Mouse (Mus musculus): ENCODE measurements around the gene Greb1. TPM values are rescaled to one million over a fixed set of nuclear protein-coding genes. Genes with fewer than 3 reads are reported as not detected.
A peak's percentile ranks its signal among the peaks of the same experiment; 100 is the strongest.

Greb1 gene
- total RNA-seq, 2 experiments from 2014 or later: 19.3 to 37.1 TPM

DNA sequence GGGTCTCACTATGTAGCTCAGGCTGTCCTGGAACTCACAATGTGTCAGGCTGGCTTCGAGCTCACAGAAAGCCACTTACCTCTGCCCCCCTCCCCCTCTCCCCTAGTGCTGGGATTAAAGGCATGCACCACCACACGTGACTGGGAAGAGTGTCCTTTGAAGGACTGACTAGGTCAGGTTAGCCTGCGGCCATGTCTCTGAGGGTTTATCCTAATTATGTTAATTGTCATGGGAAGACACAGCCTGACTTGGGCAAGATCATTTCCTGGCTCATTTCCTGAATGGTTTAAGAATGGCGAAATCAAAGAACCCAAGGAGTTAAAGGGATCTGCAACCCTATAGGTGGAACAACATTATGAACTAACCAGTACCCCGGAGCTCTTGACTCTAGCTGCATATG is 105.9 kb downstream of the Greb1 start:
- DNase-seq: no peak

DNA sequence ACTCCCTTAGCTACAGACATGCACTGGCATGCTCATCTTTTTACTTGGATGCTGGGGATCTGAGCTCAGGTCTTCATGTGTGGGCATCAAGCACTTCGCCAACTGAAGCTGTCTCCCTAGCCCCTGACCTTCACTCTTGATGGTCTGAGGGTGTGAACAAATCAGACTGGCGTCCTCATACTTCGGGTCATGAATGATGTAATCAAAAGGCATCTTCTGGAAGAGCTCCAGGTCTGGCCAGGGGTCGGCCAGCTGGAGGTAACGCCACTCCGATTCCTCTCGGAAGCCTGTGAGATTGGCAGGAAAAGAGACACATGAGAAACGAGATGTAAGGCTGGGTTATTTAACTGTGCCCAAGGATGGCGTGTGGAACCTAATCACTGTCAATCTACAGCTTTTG is 110.1 kb downstream of the Greb1 start:
- DNase-seq: peak; percentile 21

DNA sequence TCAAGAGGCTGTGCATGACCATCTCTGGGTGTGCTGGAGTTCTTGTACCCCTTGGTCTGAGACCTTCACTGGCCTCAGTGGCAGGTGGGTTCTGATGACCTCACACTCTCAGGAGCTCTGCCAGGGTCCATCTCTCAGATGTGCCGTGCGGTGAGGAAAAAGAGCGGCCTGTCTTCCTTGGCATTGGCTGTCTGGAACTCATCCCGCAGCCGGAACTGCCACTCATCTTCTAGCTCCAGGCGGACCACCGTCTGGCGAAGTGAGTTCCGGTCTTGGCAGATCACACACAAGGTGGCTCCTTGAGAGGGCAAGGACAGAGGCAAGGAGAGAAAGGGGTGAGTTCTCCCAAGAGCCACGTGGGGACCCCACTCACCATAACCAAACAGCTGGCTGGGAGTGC is 128.4 kb downstream of the Greb1 start:
- no peak for DNase-seq

DNA sequence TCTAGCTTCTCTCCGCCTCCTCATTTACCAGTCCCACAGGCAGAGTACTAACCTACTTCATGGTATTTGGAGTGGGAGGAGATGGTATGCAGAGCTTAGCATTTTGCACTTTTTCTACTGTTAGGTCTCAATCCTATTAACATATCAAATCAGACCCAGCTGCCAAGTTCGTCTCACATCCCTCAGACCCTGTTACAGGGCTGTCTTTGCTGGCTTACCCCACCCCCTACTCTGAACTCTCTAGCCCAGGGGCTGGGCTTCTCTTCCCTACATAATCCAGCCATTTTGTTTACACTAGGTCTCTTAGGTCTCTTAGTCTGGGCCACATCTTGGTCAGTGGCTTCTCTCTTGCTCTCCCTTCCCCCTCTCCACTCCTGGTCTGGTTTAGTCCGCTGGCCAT is 131.5 kb downstream of the Greb1 start:
- DNase-seq: no peak

DNA sequence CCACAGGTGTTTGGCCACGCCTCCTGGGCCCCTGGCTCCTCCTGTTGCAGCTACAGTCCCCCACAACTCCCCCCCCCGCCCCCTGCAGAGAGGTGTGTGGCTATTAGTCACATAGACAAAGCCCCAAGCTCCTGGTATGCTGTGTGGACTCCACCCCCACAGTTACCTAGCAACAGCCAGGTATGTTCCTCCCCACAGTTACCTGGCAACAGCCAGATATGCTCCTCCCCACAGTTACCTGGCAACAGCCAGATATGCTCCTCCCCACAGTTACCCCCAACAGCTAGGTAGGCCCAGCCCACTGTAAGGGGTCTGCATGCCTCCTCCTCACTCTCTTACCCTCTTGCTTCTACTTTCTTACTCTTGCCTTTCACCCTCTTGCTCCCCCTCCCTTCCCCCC is 135.7 kb downstream of the Greb1 start:
- no peak for DNase-seq

DNA sequence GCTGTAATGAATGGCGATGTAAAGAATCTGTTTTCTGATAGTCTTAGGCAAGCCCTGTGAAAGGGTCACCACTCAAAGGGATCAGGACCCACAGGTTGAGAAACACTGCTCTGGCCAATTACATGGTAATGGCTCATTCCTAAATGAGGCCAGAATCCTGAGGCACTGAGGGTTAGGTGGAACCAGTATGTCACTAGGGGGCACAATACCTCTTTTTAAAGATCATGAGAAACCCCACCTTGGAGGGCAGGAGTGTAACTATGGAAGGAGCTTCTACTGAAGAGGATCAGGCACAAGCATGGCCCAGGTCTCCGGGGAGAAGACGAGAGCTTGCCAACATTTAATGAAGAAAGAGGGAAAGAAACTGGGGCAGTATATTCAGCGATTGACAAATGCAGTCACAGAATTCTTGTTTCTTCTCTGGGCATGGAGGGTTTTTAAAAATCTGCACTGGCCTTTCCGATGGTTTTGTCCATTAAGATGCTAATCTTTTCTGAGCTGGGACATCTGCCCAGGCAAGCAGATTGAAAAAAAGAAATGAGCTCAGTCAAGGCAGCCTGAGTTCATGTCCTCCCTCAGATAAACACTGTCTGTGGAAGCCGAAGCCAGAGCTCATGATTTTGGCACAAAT is 137.6 kb downstream of the Greb1 start:
- peak; percentile 38 for DNase-seq

DNA sequence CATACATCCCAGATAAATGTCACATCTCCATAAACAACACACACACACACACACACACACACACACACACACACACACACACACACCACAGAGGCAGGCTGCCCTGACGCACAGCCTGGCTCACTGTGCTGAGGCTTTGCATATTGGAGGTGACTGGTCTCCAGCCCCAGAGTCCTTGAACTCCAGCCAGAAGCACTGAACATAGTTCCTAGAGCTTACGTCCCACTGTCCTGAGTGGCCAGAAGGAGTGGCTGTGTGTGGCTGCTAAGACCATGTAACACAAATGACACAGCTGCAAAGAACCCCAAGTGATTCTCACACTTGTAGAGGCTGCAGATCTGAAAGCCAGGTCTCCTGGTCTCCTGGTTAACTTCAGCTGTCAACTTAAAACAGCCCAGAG is 138.8 kb downstream of the Greb1 start:
- peak; percentile 64 for DNase-seq

DNA sequence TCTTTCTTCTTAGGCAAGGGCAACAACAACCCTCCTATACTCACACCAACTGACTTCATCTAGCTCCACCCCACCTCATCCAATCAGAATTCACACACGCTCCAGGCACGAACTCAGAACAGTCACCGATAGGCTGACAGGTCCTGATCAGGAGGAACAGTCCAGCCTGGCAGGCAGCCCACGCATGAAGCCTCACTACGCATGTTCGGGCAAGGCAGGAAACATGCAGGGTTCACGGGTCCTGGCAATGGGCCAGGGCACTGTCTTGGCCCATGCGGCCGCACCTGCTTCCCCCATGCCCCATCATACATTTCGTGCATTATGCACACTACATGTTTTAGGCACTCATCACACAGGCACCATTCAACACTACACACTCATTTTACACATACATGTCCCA is 139.2 kb downstream of the Greb1 start:
- no peak for DNase-seq

DNA sequence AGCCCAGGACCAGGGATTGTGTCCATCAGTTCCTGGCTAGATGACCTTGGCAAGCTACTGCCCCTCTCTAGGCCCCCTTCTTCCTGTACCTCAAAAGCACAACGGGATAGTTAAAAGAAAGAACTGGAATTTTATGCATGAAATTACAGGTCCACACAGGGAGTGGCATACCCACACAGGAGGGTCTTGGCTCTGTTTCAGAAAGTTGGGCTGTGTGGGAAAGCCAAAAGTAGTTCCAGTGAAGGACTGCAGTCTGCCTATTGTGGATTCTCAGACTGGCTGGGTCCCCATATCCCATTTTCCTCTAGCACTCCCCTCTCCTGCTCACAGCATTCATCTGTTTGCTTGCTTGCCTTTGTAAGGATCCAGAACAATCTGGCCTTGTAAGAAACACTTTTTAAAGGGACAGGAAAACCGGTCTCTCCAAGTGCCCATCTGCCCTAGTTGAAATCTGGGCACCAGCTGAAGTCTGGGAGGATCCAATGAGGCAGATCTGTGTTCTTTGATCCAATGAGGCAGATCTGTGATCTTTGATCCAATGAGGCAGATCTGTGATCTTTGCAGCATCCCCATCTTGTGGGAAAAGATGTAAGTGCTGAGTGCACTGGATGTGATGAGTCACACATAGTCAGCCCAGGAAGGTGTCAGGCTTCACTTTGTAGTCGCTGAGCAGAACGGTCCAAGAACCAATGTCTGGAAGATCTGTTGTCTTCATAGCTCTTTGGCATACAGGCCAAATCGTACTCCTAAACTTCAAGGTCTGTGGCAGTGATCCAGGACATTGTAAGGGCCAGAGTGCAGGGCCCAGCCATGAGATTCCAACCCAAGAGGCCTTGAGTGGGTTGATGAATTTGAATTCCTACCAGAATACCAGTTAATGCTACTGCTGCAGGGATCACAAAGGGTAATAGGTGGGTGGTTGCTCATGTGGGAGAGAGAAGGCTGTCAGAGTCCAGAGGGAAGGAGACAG is 143.5 kb downstream of the Greb1 start:
- DNase-seq: peak; percentile 29

DNA sequence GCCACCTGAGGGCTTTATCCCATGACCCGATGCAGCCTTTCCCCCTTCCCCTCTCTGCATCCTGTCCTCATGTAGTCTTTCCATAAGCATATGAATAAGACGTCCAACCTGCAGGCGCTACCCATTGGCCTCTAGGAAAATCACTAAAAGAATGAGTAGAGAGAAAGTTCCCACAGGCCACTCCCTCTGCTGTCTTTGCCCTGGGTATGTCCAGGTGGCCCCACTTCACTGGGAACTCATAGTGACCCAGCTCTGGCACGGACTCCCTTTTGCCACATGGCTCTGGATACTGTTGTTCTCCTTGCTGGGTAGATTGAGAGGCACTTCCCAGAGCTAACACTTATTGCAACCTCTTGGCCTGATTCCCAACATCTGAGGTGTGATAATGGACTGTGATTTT is 145.1 kb downstream of the Greb1 start:
- no peak for DNase-seq

DNA sequence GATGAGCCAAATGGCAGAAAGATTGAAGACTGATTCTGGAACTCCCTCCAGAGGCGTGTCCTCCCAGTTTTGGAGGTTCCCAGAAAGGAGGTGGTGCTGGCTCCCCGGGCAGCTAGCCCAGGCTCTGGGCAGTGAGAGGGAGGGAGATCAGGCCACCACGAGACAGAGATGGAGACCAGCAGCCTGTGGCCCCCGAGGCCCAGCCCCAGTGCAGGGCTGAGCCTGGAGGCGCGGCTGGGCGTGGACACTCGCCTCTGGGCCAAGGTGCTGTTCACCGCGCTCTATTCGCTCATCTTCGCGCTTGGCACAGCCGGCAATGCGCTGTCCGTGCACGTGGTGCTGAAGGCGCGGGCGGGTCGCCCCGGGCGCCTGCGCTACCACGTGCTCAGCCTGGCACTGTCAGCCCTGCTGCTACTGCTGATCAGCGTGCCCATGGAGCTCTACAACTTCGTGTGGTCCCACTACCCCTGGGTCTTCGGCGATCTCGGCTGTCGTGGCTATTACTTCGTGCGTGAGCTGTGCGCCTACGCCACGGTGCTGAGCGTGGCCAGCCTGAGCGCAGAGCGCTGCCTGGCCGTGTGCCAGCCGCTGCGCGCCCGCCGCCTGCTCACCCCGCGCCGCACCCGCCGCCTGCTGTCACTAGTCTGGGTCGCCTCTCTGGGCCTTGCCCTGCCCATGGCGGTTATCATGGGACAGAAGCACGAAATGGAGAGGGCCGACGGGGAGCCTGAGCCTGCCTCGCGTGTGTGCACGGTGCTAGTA is 147.2 kb downstream of the Greb1 start, which contains the start of gene Ntsr2:
Gene Ntsr2 (plus strand): TSS at position 51 of the 762 bp plus-strand sequence.
- DNase-seq: peak; percentile 93

DNA sequence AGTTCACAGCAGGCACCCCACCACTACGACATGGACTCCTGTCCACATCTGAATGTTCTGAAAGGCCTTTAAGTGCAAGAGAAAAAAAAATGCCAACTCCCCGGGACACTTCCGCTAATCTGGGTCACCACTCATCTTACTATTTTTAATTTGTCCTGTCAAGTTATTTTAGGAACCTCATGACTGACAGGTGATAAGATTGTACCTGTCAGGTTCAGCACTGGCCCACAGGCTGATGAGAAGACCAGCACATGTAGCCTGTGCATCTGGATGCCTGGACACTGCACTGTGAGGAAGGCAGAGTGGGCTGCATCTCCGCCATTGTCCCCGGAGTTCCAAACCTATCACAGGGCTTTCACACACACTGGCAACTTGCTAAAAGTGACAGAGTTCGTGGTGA is 150.9 kb downstream of the Greb1 start:
- DNase-seq: no peak

DNA sequence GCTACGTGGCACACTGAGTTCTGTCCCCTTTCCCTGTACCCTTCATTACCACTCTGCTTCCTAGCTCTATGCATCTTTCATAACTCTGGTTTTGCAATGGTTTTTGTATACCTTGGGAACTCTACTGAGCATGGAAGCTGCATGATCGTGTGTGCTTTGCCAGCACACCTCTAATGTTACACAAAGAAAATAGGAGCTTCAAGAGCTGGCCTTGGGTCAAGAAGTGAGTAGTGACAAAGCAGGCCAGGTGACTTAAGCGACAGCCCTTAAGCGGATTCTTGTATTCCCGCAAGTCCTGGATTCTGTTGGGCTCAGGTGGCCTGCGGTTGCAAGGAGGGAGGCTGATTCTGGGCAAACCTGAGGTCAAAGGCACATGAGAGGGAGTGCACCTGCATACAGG is 152.4 kb downstream of the Greb1 start:
- DNase-seq: no peak

DNA sequence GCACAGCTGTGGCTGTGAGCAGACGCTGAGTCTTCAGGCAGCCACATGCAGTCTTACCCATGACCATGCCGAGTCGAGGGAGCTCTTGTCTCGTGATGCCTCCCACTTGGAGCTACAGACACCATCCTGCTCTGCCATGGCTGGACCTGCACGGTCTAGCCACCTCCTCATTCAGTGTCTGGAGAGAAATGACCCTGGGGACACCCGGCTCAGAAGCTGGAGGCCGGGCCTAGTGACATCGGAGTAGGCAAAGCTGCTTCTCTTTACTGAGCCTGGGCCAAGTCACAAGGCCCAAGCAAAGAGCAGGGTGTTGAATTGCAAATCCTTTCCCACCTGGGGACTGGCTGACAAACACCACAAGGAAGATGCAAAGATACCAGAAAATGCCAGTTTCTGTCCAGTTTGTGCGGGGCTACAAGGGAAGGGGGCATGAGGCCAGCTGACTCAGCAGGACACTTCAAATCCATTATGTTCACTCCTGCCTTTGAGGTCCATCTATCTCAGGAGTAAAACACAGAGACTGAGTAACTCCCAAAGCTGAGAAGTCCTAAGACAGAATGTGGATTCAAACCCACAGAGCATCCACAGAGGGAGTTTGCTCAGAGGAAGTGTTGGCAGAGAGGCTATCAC is 153.8 kb downstream of the Greb1 start:
- DNase-seq: no peak

DNA sequence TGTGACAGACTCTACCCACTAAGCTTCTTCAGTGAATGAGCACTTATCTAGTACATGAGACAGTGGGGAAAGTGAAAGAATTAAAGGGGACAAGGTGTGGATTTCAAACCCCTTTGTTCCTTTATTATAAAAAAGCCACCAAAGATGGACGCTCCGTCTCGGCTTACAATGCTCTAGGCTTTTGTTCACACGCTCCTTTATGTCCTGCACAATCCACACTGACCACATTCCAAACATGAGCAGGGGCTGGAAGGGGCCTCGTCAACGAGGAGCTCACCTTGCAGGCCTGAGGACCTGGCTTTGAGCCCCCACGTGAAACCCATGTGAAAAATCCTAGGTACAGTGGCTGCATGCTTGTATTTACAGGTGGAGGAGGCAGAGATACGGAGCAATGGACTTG is 156.0 kb downstream of the Greb1 start:
- DNase-seq: no peak

DNA sequence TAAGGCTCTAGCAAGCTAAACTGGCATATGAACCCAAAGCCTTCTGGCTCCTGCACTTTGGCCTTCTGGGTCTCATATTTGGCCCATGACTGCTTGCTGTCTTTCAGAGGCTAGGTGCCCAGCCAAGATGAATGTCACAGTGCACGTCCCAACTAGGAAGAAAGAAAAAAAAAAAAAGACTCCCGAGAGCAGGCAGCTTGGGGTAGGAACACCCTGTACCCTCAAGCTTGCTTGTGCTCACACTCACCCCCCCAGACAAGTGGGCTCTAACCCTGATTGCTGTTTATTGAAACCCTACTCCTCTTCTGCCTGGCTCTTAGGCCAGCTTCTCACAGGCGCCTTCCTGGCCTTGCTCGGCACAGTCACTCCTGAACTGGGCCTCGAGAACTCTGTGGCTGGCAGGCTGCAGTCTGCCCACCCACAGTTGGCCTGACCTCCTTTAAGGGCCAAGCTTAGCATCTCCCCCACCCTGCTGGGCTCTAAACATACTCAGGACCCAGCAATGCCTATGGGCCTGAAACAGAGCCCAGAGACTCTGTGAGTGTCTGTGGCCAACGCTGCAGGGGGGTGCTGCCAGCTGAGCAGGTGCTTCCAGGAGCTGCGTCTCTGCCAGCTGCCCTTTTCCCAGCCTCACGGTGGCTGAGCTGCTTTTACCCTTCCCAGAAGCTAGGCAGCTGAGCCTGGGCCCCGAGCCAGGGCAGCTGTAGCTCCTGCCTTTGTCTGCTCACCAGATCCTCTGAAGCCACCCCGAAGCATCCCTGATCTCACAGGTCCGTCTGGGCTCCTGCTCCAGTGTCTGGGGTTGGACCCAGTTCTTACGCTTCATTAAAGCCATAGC is 157.0 kb downstream of the Greb1 start:
- peak; percentile 63 for DNase-seq

DNA sequence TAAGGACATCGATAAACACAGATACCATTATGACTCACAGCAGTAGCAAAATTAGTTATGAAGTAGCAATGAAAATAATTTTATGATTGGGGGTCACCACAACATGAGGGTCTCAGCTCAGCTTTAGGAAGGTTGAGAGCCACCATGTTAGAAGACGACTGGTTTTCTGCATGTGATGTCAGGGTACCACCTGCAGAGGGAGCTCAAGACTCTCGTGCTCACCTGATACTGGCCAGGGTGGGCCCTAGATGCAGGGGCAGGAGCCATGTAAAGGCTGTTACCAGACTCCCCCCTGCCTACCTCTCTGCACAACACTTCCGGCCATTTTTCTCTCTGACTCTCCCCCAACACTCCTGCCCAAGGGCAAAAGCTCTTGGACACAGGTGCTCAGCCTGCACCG is 158.7 kb downstream of the Greb1 start:
- DNase-seq: no peak

DNA sequence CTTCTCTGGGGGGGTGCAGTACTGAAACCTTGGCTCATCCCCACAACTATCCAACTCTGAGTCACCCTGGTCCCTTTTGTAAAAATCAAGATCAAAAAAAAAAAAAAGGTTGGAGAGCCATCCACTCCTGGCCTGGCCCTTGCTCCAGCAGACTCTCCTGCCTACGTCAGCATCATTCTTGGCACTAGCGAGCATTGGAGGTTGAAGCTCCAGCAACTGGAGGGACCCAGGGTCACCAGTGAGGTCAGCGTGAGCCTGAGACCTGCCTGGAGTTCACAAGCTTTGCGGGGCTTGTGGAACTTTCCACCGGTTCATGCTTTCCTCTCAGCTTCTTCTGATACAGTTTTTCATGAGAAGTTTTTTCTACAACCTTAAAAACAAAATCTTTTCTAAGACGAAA is 160.6 kb downstream of the Greb1 start:
- DNase-seq: peak; percentile 64

DNA sequence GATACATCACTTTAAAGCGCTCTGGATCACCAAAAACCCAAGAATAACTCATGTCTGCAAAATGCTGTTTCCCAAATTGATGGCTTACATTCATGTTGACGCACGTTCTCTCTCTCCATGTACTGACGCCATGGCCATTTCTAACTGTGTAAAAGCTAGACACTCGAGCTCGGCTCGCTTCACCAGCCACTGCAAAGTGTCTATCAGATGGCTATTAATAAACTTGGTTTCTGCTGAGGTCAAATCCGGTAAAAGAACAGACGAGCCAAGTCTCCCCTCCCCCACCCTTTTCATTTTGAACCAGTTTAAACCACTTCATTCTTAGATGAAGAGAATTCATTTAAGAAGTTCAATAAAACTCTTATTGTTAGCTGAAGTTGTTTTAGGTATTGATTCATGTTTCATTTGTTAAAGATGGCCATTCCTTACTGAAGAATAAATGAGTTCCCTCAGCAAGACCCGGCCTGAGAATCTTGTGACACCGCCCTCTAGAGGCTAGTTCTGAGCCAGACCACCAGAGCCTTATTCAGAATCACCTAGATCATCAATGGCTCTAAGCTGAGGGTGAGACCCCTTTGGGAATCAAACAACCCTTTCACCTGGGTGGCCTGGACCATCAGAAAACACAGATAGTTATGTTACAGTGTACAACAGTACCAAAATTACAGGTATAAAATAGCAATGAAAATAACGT is 161.5 kb downstream of the Greb1 start:
- DNase-seq: no peak

DNA sequence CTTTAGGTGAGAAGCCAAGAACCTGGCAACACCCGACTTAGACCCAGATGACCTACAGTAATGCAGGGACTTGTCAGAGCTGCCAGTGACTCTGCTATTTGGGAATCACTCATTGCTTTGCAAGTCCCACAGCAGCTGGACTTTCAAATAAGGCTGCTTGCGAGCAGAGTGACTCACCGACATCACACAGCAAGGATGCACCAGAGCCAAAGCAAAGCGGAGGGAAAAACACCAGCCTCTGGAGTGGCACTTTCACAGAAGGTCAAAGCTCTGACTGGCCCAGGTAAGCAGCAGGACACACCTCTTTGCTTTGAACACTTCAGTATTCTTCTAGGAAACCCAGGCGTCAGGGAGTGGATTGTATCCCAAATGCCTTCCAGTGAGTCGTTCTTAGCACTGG is 164.9 kb downstream of the Greb1 start:
- no peak for DNase-seq

All from adrenal gland, postnatal 10 days (tissue).